Mouse (Mus musculus) heart, adult 2 months (tissue): ENCODE results near the gene Ccdc12.

Source experiments
- CTCF ChIP-seq: fragments of 200-600 bp; IDR thresholded peaks from 2 replicates; pipeline ENCODE4 v1.8.1; 2022; ENCODE audit warnings: antibody characterized with exemption, mild to moderate bottlenecking, moderate library complexity
- EP300 ChIP-seq: fragments of 200-500 bp; IDR thresholded peaks from 2 replicates; pipeline ENCODE4 v1.6.1; 2011; ENCODE audit warnings: low read depth, low read length, control low read depth; ENCODE audit not compliant: insufficient read depth

DNA sequence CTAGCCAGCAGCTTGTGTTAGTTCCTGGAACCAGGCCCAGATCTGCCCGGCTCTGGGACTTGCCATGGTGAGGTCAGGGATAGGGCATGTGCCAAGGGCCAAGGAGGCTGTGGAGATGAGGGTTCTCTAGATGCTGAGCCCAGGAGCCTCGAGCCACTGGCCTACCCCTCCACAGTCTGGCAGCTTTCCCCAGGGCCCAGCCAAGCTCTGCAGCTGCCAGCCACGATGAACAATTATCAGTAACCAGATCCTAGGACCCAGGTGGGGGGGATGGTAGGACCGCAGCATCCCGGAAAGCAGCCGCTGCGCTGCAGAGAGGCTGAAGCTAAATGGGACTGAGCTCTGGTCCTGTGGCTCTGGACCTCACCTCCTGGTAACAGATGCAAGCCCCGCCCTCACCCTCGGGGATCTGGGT is 69.4 kb downstream of the Ccdc12 start:
- TF ChIP-seq CTCF (no peak), EP300 (no peak)
